Mouse (Mus musculus) forebrain, embryonic 12.5 days (tissue): ENCODE measurements around the gene Klf12. TPM values are rescaled to one million over a fixed set of nuclear protein-coding genes. Genes with fewer than 3 reads are reported as not detected.

Experiments used
- ATAC-seq: fragments of 200-750 bp; cut with Nextera tagmentation; 2 replicates; pipeline ENCODE4 v1.8.0; 2017; ENCODE audit warnings: moderate TSS enrichment; ENCODE audit not compliant: low FRiP score
- H3K27ac ChIP-seq: fragments of 300-500 bp; sonication (generic); 2 replicates; pipeline ENCODE4 v1.5.1; 2016; ENCODE audit warnings: mild to moderate bottlenecking
- H3K27me3 ChIP-seq: fragments of 300-500 bp; sonication (generic); 2 replicates; pipeline ENCODE4 v1.6.1; 2016; ENCODE audit warnings: mild to moderate bottlenecking
- H3K36me3 ChIP-seq: fragments of 300-500 bp; sonication (generic); replicated peaks from 2 replicates; pipeline ENCODE4 v1.6.1; 2016; ENCODE audit warnings: mild to moderate bottlenecking
- H3K4me1 ChIP-seq: fragments of 300-500 bp; sonication (generic); 2 replicates; pipeline ENCODE4 v1.6.1; 2016
- H3K4me2 ChIP-seq: fragments of 300-500 bp; sonication (generic); 2 replicates; pipeline ENCODE4 v1.6.1; 2016; ENCODE audit warnings: mild to moderate bottlenecking, moderate library complexity
- H3K4me3 ChIP-seq: fragments of 300-500 bp; sonication (generic); replicated peaks from 2 replicates; pipeline ENCODE4 v1.5.1; 2016; ENCODE audit warnings: mild to moderate bottlenecking
- H3K9ac ChIP-seq: fragments of 300-500 bp; sonication (generic); 2 replicates; pipeline ENCODE4 v1.6.1; 2016; ENCODE audit warnings: mild to moderate bottlenecking
- H3K9me3 ChIP-seq: fragments of 300-500 bp; sonication (generic); 2 replicates; pipeline ENCODE4 v1.6.1; 2016
- WGBS: fragments of 180-500 bp; shearing (Covaris S2); methylation state at CpG from one replicate; pipeline ENCODE4 v1.1.7; 2016; 5-methylcytosine and 5-hydroxymethylcytosine counted together
- polyA plus RNA-seq: library from polyadenylated mRNA; unstranded; fragments of >200 nt; fragmentation: Nextera tagmentation; extraction: Ambion mirVana; gene quantifications from 2 replicates; pipeline ENCODE4 v1.2.1, GENCODE M21; 2016

Klf12 gene
- polyA plus RNA-seq, 1 experiment from 2014 or later: 45.7 TPM

DNA sequence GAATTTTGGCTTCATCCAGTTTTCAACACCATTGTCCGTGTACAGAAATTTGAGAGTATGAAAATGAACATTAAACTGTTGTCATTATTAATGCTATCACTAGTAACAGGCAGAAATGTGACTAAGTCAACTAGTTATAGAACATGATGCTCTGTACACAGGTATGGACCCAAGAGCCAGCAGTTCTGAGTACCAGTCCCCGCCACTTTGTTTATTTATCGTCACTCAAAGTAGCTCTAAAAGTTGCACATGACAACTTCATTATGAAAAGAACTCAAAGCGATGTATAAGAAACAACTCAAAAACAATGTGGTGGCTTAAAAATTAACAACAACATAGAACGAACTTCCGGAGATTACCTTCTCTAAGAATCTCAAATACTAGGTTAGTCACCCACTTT is 56.8 kb downstream of the Klf12 start:
- no peaks in the 10 kb centered on the region for H3K36me3 ChIP-seq
- H3K9ac ChIP-seq: no peak overlapping the region
- H3K4me3 ChIP-seq: no peak overlapping the region
- H3K9me3 ChIP-seq: no peaks in the 10 kb centered on the region
- ATAC-seq: no peak
- H3K27ac ChIP-seq: no peak overlapping the region
- H3K4me2 ChIP-seq: no peak overlapping the region
- H3K27me3 ChIP-seq: no peaks in the 10 kb centered on the region
- peaks cover 9% of the 10 kb centered on the region; the same call in 1 of the 2 replicates for H3K4me1 ChIP-seq
- 92% methylated on average over 6 of the region's 6 CpGs for WGBS

DNA sequence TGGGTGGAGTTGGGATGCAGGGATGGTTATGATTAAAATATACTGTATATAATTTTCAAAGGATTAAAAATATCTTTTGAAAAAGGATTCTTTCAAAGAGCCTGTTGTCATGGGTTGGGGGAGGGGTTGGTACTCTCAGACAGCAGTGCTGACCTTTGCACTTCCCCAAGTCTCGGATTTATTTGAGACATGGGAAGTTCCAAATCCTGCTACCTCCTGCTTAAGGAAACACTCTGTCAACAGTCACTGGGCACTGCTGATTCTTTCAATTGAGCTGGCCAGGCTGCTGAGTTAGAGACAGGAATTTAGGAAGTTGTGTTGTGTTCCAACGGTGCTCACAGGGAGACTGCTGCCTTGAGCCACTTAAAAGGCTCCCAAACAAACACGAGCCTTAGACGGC is 60.3 kb downstream of the Klf12 start:
- Histone ChIP-seq H3K9ac (no peak overlapping the region), H3K27ac (no peak overlapping the region), H3K9me3 (no peaks in the 10 kb centered on the region), H3K27me3 (no peaks in the 10 kb centered on the region), H3K4me1 (peaks cover 21% of the 10 kb centered on the region; the same call in 1 of the 2 replicates), H3K36me3 (0 out of 2 replicates have a peak, but pooled peaks cover 2% of the 10 kb centered on the region), H3K4me2 (no peak overlapping the region), H3K4me3 (no peak overlapping the region)
- ATAC-seq: no peak
- WGBS: 57% methylated on average over 4 of the region's 4 CpGs

DNA sequence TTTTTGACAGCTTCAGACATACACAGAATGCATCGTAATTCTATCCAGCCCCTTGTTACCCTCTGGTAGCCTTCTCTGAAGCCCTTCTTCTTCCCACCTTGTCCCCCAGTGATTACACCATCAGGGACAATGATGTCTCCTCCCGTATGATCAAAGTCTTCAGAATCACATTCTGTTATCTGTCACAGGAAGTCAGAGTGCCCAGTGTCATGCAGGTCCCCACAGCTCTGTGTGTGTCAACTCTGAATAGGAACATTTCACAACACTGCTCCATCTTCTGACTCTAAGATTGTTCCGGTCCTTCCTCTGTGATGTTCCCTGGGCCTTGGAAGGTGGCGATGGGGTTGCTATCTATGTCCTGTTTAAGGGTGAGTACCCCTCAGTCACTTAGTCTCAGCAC is 62.2 kb downstream of the Klf12 start:
- 0 out of 2 replicates have a peak, but pooled peaks cover 5% of the 10 kb centered on the region for H3K36me3 ChIP-seq
- peaks cover 21% of the 10 kb centered on the region; the same call in 1 of the 2 replicates for H3K4me1 ChIP-seq
- H3K27me3 ChIP-seq: no peaks in the 10 kb centered on the region
- H3K4me2 ChIP-seq: no peak overlapping the region
- H3K27ac ChIP-seq: no peak overlapping the region
- no peaks in the 10 kb centered on the region for H3K9me3 ChIP-seq
- WGBS: 92% methylated on average over 4 of the region's 4 CpGs
- no peak overlapping the region for H3K9ac ChIP-seq
- no peak for ATAC-seq
- no peak overlapping the region for H3K4me3 ChIP-seq

DNA sequence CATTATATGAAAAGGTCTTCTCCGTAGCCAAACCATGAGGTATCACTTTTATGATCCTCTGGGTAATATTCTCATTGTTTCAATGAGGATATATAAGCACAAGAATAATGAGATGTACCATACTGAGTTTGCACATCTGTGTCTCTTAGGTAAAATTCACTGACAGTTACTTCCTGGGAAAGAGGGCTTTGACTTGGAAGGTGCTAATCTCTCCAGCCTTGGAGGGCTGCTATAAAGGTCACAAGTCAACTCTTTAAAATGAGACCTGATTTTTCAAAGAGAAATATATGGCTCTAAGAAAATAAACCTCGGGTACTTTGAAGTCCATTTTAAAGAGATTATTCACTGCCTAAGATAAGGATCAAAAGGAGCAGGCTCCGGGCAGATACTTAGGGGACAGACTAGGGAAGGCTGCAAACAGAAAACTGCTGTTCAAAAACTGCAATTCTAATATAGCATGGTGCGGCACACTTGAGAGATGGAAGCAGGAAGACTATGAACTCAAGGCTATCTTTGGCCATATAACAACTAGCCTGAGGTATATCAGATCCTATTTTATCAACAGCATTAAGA is 69.2 kb downstream of the Klf12 start:
- Histone ChIP-seq H3K4me1 (peaks cover 9% of the 10 kb centered on the region), H3K9ac (no peak overlapping the region), H3K27me3 (no peaks in the 10 kb centered on the region), H3K4me2 (no peak overlapping the region), H3K27ac (no peak overlapping the region), H3K36me3 (0 out of 2 replicates have a peak, but pooled peaks cover 5% of the 10 kb centered on the region), H3K4me3 (no peak overlapping the region), H3K9me3 (no peaks in the 10 kb centered on the region)
- 70% methylated on average over 4 of the region's 4 CpGs for WGBS
- ATAC-seq: no peak

DNA sequence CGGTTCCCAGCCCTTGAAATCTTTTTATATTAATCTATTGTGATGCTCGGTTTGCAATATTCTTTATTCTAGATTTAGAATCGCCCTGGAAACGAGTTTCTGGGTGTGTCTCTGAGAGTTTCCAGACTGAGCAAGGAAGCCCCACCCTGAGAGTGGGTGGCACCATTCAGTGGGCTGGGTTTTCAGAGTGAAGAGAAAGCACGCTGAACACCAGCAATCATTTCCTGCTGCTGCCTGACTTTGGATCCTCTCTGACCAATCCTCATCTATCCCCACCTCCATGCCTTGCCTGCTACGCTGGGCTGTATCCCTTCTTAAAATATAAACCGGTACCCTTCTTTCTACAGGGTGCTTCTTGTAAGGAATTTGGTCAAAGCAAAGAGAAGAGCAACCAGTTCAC is 71.4 kb downstream of the Klf12 start:
- 87% methylated on average over 7 of the region's 7 CpGs for WGBS
- ATAC-seq: no peak
- peaks cover 12% of the 10 kb centered on the region for H3K4me1 ChIP-seq

DNA sequence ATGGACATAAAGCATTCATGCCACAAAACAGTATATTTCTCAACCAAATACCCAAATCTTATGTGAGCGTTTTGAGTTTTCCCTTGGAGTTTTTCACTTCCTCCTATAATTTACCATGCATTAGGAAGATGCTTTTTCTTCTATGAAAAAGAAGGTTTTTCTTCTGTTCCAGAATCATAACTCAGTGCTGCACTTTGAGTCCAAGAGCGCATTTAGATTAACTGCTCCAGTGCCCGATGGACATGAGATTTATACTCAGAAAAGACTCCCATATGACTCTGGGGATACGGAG is 72.7 kb downstream of the Klf12 start:
- 91% methylated on average over 4 of the region's 4 CpGs for WGBS
- no peaks in the 10 kb centered on the region for H3K36me3 ChIP-seq
- no peak overlapping the region for H3K4me3 ChIP-seq
- H3K27ac ChIP-seq: no peak overlapping the region
- H3K9me3 ChIP-seq: no peaks in the 10 kb centered on the region
- no peaks in the 10 kb centered on the region for H3K27me3 ChIP-seq
- H3K9ac ChIP-seq: no peak overlapping the region
- peaks cover 12% of the 10 kb centered on the region for H3K4me1 ChIP-seq
- no peak overlapping the region for H3K4me2 ChIP-seq
- ATAC-seq: no peak

More for the DNA sequence above, 71.4 kb downstream of the Klf12 start:
- Histone ChIP-seq H3K27me3 (no peaks in the 10 kb centered on the region), H3K9me3 (no peaks in the 10 kb centered on the region), H3K27ac (no peak overlapping the region), H3K9ac (no peak overlapping the region), H3K36me3 (no peaks in the 10 kb centered on the region), H3K4me3 (no peak overlapping the region), H3K4me2 (no peak overlapping the region)

DNA sequence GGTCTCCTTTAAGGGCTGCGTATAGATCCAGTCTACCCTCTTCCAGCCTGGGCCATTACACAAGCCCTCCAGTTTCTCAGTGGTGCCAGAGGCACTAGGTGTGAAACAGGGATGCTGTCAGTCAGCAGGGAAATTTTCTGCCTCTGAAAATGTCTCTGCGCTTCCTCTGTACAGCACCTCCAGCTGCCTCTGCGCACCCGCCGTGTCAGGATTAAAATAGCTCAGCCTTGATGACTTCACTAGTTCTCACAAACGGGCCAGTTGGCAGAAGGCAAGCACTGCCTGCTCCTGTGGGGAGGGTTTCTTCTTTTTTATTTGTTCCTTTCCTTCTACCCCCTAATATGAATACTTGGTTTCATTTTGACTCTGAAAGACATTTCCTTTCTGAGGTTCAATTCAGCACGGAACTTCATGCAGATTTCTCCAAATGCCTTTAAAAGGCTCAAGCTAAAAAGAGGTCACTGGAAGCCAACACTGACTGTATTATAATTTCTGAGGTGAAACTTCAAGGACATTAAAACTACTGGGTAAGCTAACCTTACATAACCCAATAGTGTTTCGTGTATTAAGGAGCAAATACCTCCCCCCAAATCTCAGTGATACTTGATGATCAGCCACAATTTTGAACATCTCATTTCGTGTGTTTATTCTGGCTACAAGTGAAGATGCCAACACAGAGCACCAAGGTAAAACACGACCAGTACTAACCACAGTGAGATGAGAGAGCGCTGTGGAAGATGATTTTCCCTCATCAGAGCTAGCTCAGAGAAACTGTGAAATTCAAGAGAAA is 73.2 kb downstream of the Klf12 start:
- no peak for ATAC-seq
- Histone ChIP-seq H3K36me3 (no peaks in the 10 kb centered on the region), H3K27me3 (no peaks in the 10 kb centered on the region), H3K27ac (0 out of 2 replicates have a peak overlapping the region, but pooled peaks have one; percentile 25), H3K4me2 (no peak overlapping the region), H3K4me3 (no peak overlapping the region), H3K9me3 (no peaks in the 10 kb centered on the region), H3K9ac (no peak overlapping the region), H3K4me1 (peaks cover 12% of the 10 kb centered on the region)
- WGBS: 67% methylated on average over 11 of the region's 11 CpGs

DNA sequence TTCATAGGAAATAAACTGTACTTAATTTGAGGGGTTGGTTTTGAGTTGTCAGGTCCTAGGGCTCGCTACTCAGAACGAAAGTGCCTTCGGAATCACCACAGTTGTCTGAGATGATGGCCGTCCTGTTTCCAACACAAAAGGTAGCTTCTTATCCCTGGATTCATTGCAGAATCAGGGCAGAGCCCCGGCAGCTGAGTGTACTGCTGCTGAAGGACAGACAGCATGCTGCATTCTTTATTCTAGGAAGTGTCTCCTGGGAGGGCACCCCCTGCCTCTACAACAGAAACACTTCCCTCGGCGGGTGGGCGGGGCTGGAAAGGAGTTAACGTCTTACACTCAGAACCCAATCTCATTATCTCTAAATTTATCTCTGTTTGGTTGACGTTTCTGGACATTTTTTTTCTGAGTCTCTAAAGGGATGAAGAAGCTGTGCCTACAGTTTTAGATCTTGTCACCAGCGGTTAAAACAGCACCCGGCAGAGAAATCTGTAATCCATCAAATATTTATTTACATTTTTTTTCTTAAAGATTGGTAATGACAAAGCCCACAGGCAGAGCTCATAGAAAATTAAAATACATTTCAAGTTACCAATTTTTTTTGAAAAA is 74.6 kb downstream of the Klf12 start:
- no peak for ATAC-seq
- Histone ChIP-seq H3K36me3 (no peaks in the 10 kb centered on the region), H3K4me2 (no peak overlapping the region), H3K9me3 (no peaks in the 10 kb centered on the region), H3K4me1 (peaks cover 12% of the 10 kb centered on the region), H3K4me3 (no peak overlapping the region), H3K9ac (no peak overlapping the region), H3K27ac (no peak overlapping the region), H3K27me3 (no peaks in the 10 kb centered on the region)
- WGBS: 23% methylated on average over 12 of the region's 12 CpGs

DNA sequence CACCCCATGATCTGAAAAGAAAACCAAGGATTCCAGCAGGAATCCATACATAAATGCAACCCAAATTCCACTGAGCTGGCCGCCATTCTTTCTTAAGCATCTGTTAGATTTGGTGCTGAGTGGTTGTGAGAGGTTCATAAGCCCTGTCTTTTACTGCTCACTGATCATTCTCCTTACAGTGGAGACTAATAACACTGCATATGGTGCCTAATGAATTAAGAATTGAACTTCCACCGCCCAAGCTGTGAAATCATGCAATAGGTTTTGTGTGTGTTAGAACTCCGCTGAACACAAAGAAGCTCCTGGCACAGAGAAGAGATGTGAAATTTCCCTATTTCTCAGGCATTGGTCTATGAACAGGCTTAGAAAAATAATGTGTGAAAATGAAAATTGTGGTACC is 77.4 kb downstream of the Klf12 start:
- 81% methylated on average over 3 of the region's 3 CpGs for WGBS
- Histone ChIP-seq H3K9me3 (no peaks in the 10 kb centered on the region), H3K4me3 (no peak overlapping the region), H3K27ac (no peak overlapping the region), H3K27me3 (no peaks in the 10 kb centered on the region), H3K9ac (no peak overlapping the region), H3K36me3 (no peaks in the 10 kb centered on the region), H3K4me1 (peaks cover 12% of the 10 kb centered on the region), H3K4me2 (no peak overlapping the region)
- no peak for ATAC-seq

DNA sequence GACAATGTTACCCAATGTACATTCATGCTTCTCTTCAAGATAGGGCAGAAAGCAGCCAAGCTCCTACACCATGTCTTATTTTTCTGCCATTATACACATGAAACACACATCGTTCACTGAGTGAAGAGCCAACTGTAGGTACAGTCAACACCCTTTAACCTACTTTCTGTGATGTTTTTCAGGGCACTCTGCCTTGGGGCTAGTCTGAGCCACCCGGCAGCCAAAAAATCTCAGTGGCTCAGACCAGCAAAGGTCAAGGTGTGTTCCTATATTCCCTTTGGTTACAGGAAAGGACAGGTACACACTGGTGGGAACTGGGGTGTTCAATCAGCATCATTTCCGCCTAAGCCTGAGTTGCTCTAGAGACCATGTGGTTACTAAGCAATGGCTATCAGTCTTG is 78.3 kb downstream of the Klf12 start:
- H3K36me3 ChIP-seq: peaks cover 5% of the 10 kb centered on the region
- H3K4me1 ChIP-seq: peaks cover 12% of the 10 kb centered on the region
- WGBS: 97% methylated on average over 3 of the region's 3 CpGs
- no peaks in the 10 kb centered on the region for H3K27me3 ChIP-seq
- H3K9me3 ChIP-seq: no peaks in the 10 kb centered on the region
- no peak overlapping the region for H3K27ac ChIP-seq
- H3K4me3 ChIP-seq: no peak overlapping the region
- no peak overlapping the region for H3K9ac ChIP-seq
- no peak for ATAC-seq
- H3K4me2 ChIP-seq: no peak overlapping the region

DNA sequence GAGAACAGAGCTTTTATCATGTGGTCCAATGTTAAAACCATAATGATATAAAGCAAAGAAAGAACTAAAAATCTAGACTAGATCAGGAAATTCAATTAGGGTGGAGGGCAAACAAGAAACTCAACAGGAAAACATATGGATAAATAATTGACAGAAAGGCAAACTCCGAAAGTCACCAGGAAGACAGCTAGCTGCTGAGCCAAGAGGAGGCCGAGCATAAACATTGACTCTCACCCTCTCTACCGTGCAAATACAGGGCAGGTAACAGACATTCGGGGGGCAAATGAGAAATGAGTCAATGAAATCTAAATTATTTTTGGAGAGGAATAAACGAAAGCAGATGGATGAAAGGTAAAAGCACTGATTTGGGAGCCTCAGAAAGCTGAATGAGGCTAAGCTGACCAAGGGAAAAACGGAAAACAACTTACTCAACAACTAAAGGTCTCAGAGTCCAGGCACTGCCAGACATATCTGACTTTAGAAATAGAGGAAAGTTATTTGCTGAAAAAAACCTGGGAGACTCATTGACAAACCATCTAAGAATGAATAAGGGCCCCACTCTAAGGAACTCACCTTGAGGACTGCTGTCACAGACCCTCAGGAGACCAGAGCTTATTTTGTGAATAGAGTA is 84.3 kb downstream of the Klf12 start:
- H3K4me2 ChIP-seq: no peak overlapping the region
- peaks cover 9% of the 10 kb centered on the region for H3K36me3 ChIP-seq
- no peaks in the 10 kb centered on the region for H3K4me1 ChIP-seq
- no peak overlapping the region for H3K9ac ChIP-seq
- no peak for ATAC-seq
- no peaks in the 10 kb centered on the region for H3K9me3 ChIP-seq
- H3K27ac ChIP-seq: no peak overlapping the region
- no peak overlapping the region for H3K4me3 ChIP-seq
- 94% methylated on average over 6 of the region's 6 CpGs for WGBS
- no peaks in the 10 kb centered on the region for H3K27me3 ChIP-seq

DNA sequence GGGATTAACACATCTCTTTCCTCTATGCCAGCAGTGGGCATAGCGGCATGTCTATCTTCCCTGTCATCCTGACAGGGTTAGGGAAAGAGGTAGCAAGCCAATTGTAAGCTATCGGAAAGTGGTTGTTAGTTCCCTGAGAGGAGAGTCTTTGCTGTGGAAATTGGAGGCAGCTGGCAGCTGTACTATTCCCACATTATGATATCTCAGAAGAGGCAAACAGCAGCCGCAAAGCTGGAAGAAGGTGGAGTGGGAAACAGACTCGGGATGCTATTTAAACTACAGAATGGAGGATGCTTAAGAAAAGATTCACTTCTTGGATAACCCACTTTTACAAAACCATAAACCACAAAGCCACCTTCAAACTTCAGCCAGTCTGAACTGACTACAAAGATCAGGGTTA is 85.8 kb downstream of the Klf12 start:
- WGBS: 98% methylated on average over 4 of the region's 4 CpGs
- ATAC-seq: no peak
- Histone ChIP-seq H3K27ac (no peak overlapping the region), H3K36me3 (peaks cover 9% of the 10 kb centered on the region), H3K9me3 (no peaks in the 10 kb centered on the region), H3K4me2 (no peak overlapping the region), H3K9ac (no peak overlapping the region), H3K27me3 (no peaks in the 10 kb centered on the region), H3K4me1 (no peaks in the 10 kb centered on the region), H3K4me3 (no peak overlapping the region)
